Mouse (Mus musculus): Measurements from ENCODE around the gene Rnf8.

Rnf8 gene

GRCm38 (mm10) chr17:29680174-29680573 is 65.6 kb downstream of the Rnf8 start:
- no peak for DNase-seq (ENCODE audit: low read depth, low spot score)

GRCm38 (mm10) chr17:29680921-29681320 is 66.3 kb downstream of the Rnf8 start:
- DNase-seq (ENCODE audit: low read depth, low spot score) = no peak

- no peak for DNase-seq (ENCODE audit: low read depth, low spot score)
These were observed 67.1 kb downstream of the Rnf8 start for GRCm38 (mm10) chr17:29681669-29682068.

- no peak for DNase-seq (ENCODE audit: low read depth, low spot score)
These were observed 67.7 kb downstream of the Rnf8 start for GRCm38 (mm10) chr17:29682261-29682660.

- DNase-seq (ENCODE audit: low read depth, low spot score) = no peak
These were observed 68.5 kb downstream of the Rnf8 start for GRCm38 (mm10) chr17:29683127-29683526.

GRCm38 (mm10) chr17:29684275-29684674 is 69.7 kb downstream of the Rnf8 start:
- DNase-seq (ENCODE audit: low read depth, low spot score) = no peak

GRCm38 (mm10) chr17:29686771-29687170 is 72.2 kb downstream of the Rnf8 start:
- no peak for DNase-seq (ENCODE audit: low read depth, low spot score)

GRCm38 (mm10) chr17:29687373-29687772 is 72.8 kb downstream of the Rnf8 start:
- no peak for DNase-seq (ENCODE audit: low read depth, low spot score)

GRCm38 (mm10) chr17:29688610-29689009 is 74.0 kb downstream of the Rnf8 start:
- no peak for DNase-seq (ENCODE audit: low read depth, low spot score)

GRCm38 (mm10) chr17:29690257-29690656 is 75.7 kb downstream of the Rnf8 start:
- no peak for DNase-seq (ENCODE audit: low read depth, low spot score)

- DNase-seq (ENCODE audit: low read depth, low spot score) = no peak
These were observed 78.2 kb downstream of the Rnf8 start for GRCm38 (mm10) chr17:29692827-29693226.

- DNase-seq (ENCODE audit: low read depth, low spot score) = no peak
These were observed 79.0 kb downstream of the Rnf8 start for GRCm38 (mm10) chr17:29693571-29693970.

- DNase-seq (ENCODE audit: low read depth, low spot score) = no peak
These were observed 79.9 kb downstream of the Rnf8 start for GRCm38 (mm10) chr17:29694516-29694915.

All from WW6 (cell line).